Mouse (Mus musculus) MEL (cell line): ENCODE results near the gene Pip4k2b.

Source experiments
- CTCF ChIP-seq, 3 experiments: IDR thresholded peaks in 2 of 3; conservative IDR thresholded peaks in 1 of 3; 2 replicates each; pipeline ENCODE4 v1.5.1; 2011 to 2012; ENCODE audit warnings: low read length in 3 of 3, low read depth in 2 of 3, mild to moderate bottlenecking in 2 of 3, improper control_type of control experiment in 1 of 3, inconsistent platforms in 1 of 3, mixed read lengths in 1 of 3, moderate library complexity in 1 of 3; ENCODE audit not compliant: control insufficient read depth in 1 of 3, insufficient read depth in 1 of 3, poor library complexity in 1 of 3, severe bottlenecking in 1 of 3
- GATA1 ChIP-seq: IDR thresholded peaks from 2 replicates; pipeline ENCODE4 v1.6.1; 2011; ENCODE audit warnings: low read depth, low read length, improper control_type of control experiment
- MAX ChIP-seq: IDR thresholded peaks from 2 replicates; pipeline ENCODE4 v1.6.1; 2011; ENCODE audit warnings: low read length, improper control_type of control experiment
- NRF1 ChIP-seq: IDR thresholded peaks from 2 replicates; pipeline ENCODE4 v1.6.1; 2014; ENCODE audit warnings: low read depth, mild to moderate bottlenecking, inconsistent platforms, low read length, improper control_type of control experiment, moderate library complexity; ENCODE audit not compliant: poor library complexity, insufficient read depth, severe bottlenecking
- POLR2A ChIP-seq, 2 experiments: IDR thresholded peaks; 2 replicates each; pipeline ENCODE4 v1.6.1; 2011 to 2012; ENCODE audit warnings: low read length in 2 of 2, mild to moderate bottlenecking in 2 of 2, control low read depth in 1 of 2, improper control_type of control experiment in 1 of 2, low read depth in 1 of 2, moderate library complexity in 1 of 2; ENCODE audit not compliant: control insufficient read depth in 1 of 2, insufficient read depth in 1 of 2, poor library complexity in 1 of 2
- POLR2AphosphoS5 ChIP-seq: IDR thresholded peaks from 2 replicates; pipeline ENCODE4 v1.6.1; 2012; ENCODE audit warnings: low read depth, borderline replicate concordance, mild to moderate bottlenecking, inconsistent platforms, low read length, moderate library complexity, mixed read lengths
- SIN3A ChIP-seq: IDR thresholded peaks from 2 replicates; pipeline ENCODE4 v1.6.1; 2012; ENCODE audit warnings: low read length, improper control_type of control experiment, inconsistent platforms
- USF1 ChIP-seq: IDR thresholded peaks from 2 replicates; pipeline ENCODE4 v1.6.1; 2014; ENCODE audit warnings: low read depth, mild to moderate bottlenecking, inconsistent platforms, low read length, improper control_type of control experiment, moderate library complexity

- TF ChIP-seq USF1 (no peak), CTCF (IDR thresholded peaks at IDR 0.05 in 2 of 3, conservative IDR thresholded peaks at IDR 0.05 in 1 of 3; ENCODE audit: control insufficient read depth in 1 of 3, insufficient read depth in 1 of 3, low read depth in 2 of 3, low read length in 3 of 3, poor library complexity in 1 of 3, severe bottlenecking in 1 of 3) (no peak), GATA1 (no peak), POLR2AphosphoS5 (no peak), SIN3A (no peak), POLR2A (IDR thresholded peaks at IDR 0.05; ENCODE audit: control insufficient read depth in 1 of 2, insufficient read depth in 1 of 2, low read depth in 1 of 2, low read length in 2 of 2, poor library complexity in 1 of 2) (no peak), MAX (no peak), NRF1 (no peak)
Measured at GRCm38 (mm10) chr11:97737600-97737999, 6.9 kb downstream of the Pip4k2b start.
